Mouse (Mus musculus) liver, embryonic 16.5 days (tissue): ENCODE results near the gene Snx27. TPM values are rescaled to one million over a fixed set of nuclear protein-coding genes. Genes with fewer than 3 reads are reported as not detected.

ENCODE experiments used
- ATAC-seq: fragments of 200-750 bp; cut with Nextera tagmentation; 2 replicates; pipeline ENCODE4 v1.8.0; 2017; ENCODE audit warnings: low read depth, mild to moderate bottlenecking, moderate number of reproducible peaks, moderate library complexity
- H3K27ac ChIP-seq: fragments of 300-500 bp; sonication (generic); 2 replicates; pipeline ENCODE4 v1.5.1; 2014; ENCODE audit warnings: mild to moderate bottlenecking, low read length
- H3K27me3 ChIP-seq: fragments of 300-500 bp; sonication (generic); 2 replicates; pipeline ENCODE4 v1.6.1; 2014; ENCODE audit warnings: low read depth, low read length, mixed read lengths; ENCODE audit not compliant: control insufficient read depth, insufficient read depth
- H3K36me3 ChIP-seq: fragments of 300-500 bp; sonication (generic); 2 replicates; pipeline ENCODE4 v1.6.1; 2014; ENCODE audit warnings: mild to moderate bottlenecking; ENCODE audit not compliant: control insufficient read depth, insufficient read depth
- H3K4me1 ChIP-seq: fragments of 300-500 bp; sonication (generic); 2 replicates; pipeline ENCODE4 v1.6.1; 2014; ENCODE audit warnings: low read depth, low read length, mixed read lengths; ENCODE audit not compliant: control insufficient read depth
- H3K4me2 ChIP-seq: fragments of 300-500 bp; sonication (generic); 2 replicates; pipeline ENCODE4 v1.6.1; 2014; ENCODE audit warnings: low read depth, low read length, mixed read lengths
- H3K4me3 ChIP-seq: fragments of 300-500 bp; sonication (generic); 2 replicates; pipeline ENCODE4 v1.5.1; 2014; ENCODE audit warnings: low read depth, mild to moderate bottlenecking, low read length
- H3K9ac ChIP-seq: fragments of 300-500 bp; sonication (generic); 2 replicates; pipeline ENCODE4 v1.6.1; 2014; ENCODE audit warnings: low read depth, low read length
- H3K9me3 ChIP-seq: fragments of 300-500 bp; sonication (generic); replicated peaks from 2 replicates; pipeline ENCODE4 v1.6.1; 2016; ENCODE audit warnings: low read length; ENCODE audit not compliant: control insufficient read depth
- WGBS: fragments of 180-500 bp; shearing (Covaris S2); extraction: QIAGEN DNeasy Blood & Tissue Kit; methylation state at CpG from one replicate; pipeline ENCODE4 v1.1.7; 2014; ENCODE audit not compliant: insufficient replicate concordance; 5-methylcytosine and 5-hydroxymethylcytosine counted together
- polyA plus RNA-seq: library from polyadenylated mRNA; unstranded; fragments of >200 nt; fragmentation: Nextera tagmentation; extraction: Ambion mirVana; gene quantifications from 2 replicates; pipeline ENCODE4 v1.2.1, GENCODE M21; 2015

Gene Snx27
- 10.2 and 12.3 TPM in 2 replicates for polyA plus RNA-seq

GRCm38 (mm10) chr3:94582456-94582891, at the start of gene Snx27:
Gene Snx27, minus strand, starts transcription at chr3:94582716.
- under 1% methylated on average over 34 of the region's 42 CpGs for WGBS
- H3K4me3 ChIP-seq, result peak within 1 kb of the TSS; percentile 91
- H3K27me3 ChIP-seq, result no peaks in the 10 kb centered on the region
- no peaks in the 10 kb centered on the region for H3K36me3 ChIP-seq
- no peaks in the 10 kb centered on the region for H3K9me3 ChIP-seq
- H3K9ac ChIP-seq, result peak within 1 kb of the TSS; percentile 89
- H3K4me1 ChIP-seq, result peaks cover 10% of the 10 kb centered on the region
- peak within 1 kb of the TSS; percentile 84 for H3K27ac ChIP-seq
- peak within 1 kb of the TSS; percentile 96 for H3K4me2 ChIP-seq
- peak; percentile 95 for ATAC-seq

DNA sequence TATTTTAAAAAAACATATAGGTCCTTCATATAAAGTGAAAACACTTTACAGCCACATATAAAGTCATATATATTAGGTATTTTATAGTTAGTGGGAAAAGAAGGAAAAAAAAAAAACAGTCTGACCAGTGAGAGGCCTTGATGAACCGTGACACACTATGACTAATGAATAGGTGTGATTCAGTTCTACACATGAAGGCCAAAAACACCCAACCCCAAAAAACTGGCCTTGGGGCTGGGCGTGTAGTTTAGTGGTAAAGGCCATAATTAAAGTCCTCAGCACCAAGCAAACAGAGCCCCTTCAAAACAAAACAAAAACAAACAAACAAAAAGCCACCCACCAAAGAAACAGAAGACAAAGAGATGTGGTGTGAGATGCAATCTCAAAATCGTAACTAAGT, 47.4 kb upstream of the Snx27 start:
- no peak for ATAC-seq
- 71% methylated on average over 3 of the region's 3 CpGs for WGBS
- no peaks in the 10 kb centered on the region for H3K4me1 ChIP-seq
- H3K9ac ChIP-seq, result no peak overlapping the region
- no peaks in the 10 kb centered on the region for H3K36me3 ChIP-seq
- H3K4me2 ChIP-seq, result no peak overlapping the region
- H3K4me3 ChIP-seq, result no peak overlapping the region
- H3K9me3 ChIP-seq, result no peaks in the 10 kb centered on the region
- no peaks in the 10 kb centered on the region for H3K27me3 ChIP-seq
- H3K27ac ChIP-seq, result no peak overlapping the region

DNA sequence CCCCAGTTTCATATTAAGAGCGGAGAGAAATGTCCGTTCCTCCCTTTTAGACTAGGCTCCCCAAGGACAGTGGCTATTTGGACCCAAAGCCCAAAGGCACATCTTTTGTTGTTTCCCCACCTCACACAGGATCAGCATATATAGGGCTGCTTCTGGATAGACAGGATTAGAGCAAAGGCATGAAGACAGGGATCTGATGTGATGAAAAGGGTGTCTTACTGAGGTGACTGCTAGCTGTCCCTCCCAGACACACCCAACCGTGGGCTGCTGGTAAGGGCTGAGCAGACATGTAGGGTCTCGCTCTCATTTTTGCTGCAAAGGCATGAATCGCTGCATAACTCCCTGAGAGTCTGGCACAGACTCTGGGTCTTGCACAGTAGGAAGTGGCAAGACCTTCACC, 46.2 kb upstream of the Snx27 start:
- Histone ChIP-seq H3K9ac (no peak overlapping the region), H3K4me3 (no peak overlapping the region), H3K27ac (no peak overlapping the region), H3K9me3 (no peaks in the 10 kb centered on the region), H3K4me1 (no peaks in the 10 kb centered on the region), H3K36me3 (no peaks in the 10 kb centered on the region), H3K4me2 (no peak overlapping the region), H3K27me3 (no peaks in the 10 kb centered on the region)
- 80% methylated on average over 5 of the region's 5 CpGs for WGBS
- no peak for ATAC-seq

GRCm38 (mm10) chr3:94624281-94624680, 41.8 kb upstream of the Snx27 start:
- Histone ChIP-seq H3K9me3 (no peaks in the 10 kb centered on the region), H3K27me3 (no peaks in the 10 kb centered on the region), H3K4me1 (peaks cover 19% of the 10 kb centered on the region), H3K4me2 (no peak overlapping the region), H3K4me3 (no peak overlapping the region), H3K27ac (no peak overlapping the region), H3K9ac (no peak overlapping the region), H3K36me3 (0 out of 2 replicates have a peak, but pooled peaks cover 2% of the 10 kb centered on the region)
- no peak for ATAC-seq
- WGBS, result 84% methylated on average over 4 of the region's 4 CpGs

- Histone ChIP-seq H3K4me2 (peak overlapping the region; percentile 23), H3K9ac (no peak overlapping the region), H3K4me1 (peaks cover 21% of the 10 kb centered on the region), H3K27ac (peak overlapping the region; percentile 59), H3K36me3 (0 out of 2 replicates have a peak, but pooled peaks cover 2% of the 10 kb centered on the region), H3K27me3 (no peaks in the 10 kb centered on the region), H3K4me3 (no peak overlapping the region), H3K9me3 (no peaks in the 10 kb centered on the region)
- peak; percentile 84 for ATAC-seq
- WGBS, result 68% methylated on average over 10 of the region's 10 CpGs
Observed at GRCm38 (mm10) chr3:94622550-94622949, 40.0 kb upstream of the Snx27 start.

DNA sequence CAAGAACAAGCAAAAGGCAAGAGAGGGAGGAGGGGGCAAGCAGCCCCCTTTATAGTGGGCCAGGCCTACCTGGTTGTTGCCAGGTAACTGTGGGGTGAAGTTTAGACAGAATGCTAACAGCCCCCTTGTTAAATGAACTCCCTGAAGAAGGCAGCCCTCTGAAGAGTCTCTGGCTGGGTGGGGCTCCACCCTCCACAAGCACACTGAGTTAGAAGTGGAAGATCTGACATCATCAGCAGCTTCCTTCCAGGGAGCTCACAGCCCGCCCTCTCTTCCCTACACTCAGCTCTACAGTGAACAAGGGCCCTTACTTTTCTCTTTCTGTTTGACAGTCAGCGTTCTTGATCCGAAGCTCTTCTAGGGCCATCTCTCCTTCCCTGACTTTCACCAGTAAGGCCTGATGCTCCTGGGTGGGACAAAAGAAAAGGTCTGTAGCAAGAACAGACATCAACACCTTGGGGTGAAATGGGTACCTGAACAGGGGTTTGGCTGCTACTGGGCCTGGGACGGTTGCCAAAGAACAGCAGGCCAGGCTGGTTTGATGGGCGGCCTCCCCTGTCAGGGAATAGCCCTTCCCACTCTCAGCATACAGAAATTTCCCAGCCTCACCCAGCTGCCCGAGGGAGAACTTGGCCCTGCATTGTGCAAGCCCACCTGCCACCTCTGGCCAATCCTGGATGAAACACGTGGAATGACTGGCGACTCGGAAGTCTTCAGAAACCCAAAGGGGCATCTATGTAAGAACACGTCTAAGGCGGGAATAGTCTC, 39.4 kb upstream of the Snx27 start:
- Histone ChIP-seq H3K4me1 (peaks cover 21% of the 10 kb centered on the region), H3K36me3 (0 out of 2 replicates have a peak, but pooled peaks cover 2% of the 10 kb centered on the region), H3K4me3 (no peak overlapping the region), H3K9me3 (no peaks in the 10 kb centered on the region), H3K27me3 (no peaks in the 10 kb centered on the region), H3K4me2 (peak overlapping the region; percentile 23), H3K9ac (no peak overlapping the region), H3K27ac (peak overlapping the region; percentile 59)
- 66% methylated on average over 11 of the region's 11 CpGs for WGBS
- peak; percentile 81 for ATAC-seq

DNA sequence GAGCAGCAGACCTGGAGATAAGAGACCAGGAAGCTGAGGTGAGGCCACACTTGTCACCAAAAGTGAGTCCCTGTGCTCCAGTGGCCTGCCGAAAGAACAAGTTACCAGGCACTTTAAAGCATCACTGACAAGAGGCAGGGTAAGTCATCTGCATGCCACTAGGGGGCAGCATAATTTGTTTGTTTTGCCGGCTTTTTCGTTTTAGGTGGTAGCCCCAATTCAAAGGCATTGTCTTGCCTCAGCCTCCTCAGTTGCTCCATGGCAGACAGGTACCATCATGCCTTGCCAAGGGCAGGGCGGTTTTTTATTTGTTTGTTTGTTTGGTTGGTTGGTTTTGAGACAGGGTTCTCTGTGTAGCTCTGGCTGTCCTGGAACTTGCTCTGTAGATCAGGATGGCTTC, 34.2 kb upstream of the Snx27 start:
- H3K4me3 ChIP-seq, result no peak overlapping the region
- no peak for ATAC-seq
- H3K27ac ChIP-seq, result no peak overlapping the region
- no peaks in the 10 kb centered on the region for H3K27me3 ChIP-seq
- H3K4me2 ChIP-seq, result no peak overlapping the region
- H3K9ac ChIP-seq, result no peak overlapping the region
- WGBS, result 48% methylated on average over 4 of the region's 4 CpGs
- H3K4me1 ChIP-seq, result peaks cover 10% of the 10 kb centered on the region
- H3K36me3 ChIP-seq, result no peaks in the 10 kb centered on the region
- H3K9me3 ChIP-seq, result no peaks in the 10 kb centered on the region

GRCm38 (mm10) chr3:94613258-94613878, 30.9 kb upstream of the Snx27 start:
- H3K9ac ChIP-seq, result no peak overlapping the region
- no peaks in the 10 kb centered on the region for H3K27me3 ChIP-seq
- H3K27ac ChIP-seq, result no peak overlapping the region
- ATAC-seq, result peak; percentile 39; the same call in 1 of the 2 replicates
- 0 out of 2 replicates have a peak, but pooled peaks cover 4% of the 10 kb centered on the region for H3K4me1 ChIP-seq
- no peak overlapping the region for H3K4me2 ChIP-seq
- WGBS, result 70% methylated on average over 7 of the region's 7 CpGs
- H3K36me3 ChIP-seq, result no peaks in the 10 kb centered on the region
- H3K4me3 ChIP-seq, result no peak overlapping the region
- H3K9me3 ChIP-seq, result no peaks in the 10 kb centered on the region

DNA sequence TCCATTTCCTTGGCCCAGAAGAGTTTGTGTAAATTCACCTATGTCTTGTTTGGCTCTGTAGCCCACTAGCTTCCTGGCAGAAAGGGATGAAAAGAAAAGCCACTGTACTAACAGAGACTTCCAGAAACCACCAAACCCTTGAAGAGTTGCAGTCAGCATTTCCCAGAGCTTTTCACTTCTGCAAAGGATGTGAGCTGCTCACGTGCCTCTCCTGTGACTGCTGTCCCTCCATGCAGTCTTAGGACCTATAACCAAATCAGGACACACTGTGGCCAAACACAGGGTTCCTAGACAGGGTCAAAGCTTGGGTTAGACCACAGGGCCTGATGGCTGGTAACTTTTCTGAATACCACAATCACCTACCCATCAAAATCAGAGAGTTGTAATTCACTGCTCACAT, 29.8 kb upstream of the Snx27 start:
- H3K9ac ChIP-seq, result no peak overlapping the region
- WGBS, result 42% methylated on average over 1 of the region's 1 CpGs

More for the DNA sequence above, 29.8 kb upstream of the Snx27 start:
- Histone ChIP-seq H3K27ac (no peak overlapping the region), H3K27me3 (no peaks in the 10 kb centered on the region), H3K4me1 (0 out of 2 replicates have a peak, but pooled peaks cover 2% of the 10 kb centered on the region), H3K4me3 (no peak overlapping the region), H3K4me2 (no peak overlapping the region), H3K36me3 (no peaks in the 10 kb centered on the region), H3K9me3 (no peaks in the 10 kb centered on the region)
- ATAC-seq, result no peak
